ENCODE assay signal across 7 mouse cellular contexts in genomic region chr13:55634639-55635127, GRCm38 (mm10). TPM values are rescaled to one million over a fixed set of nuclear protein-coding genes. Genes with fewer than 3 reads are reported as not detected.
DNase-seq lines count a peak whose midpoint lies in the region; ATAC-seq and TF ChIP-seq lines count a peak whose summit lies in the region.

Ddx46 (plus strand) TSS chr13:55635027.

- no peaks in the 10 kb centered on the region for H3K27me3 ChIP-seq in embryonic facial prominence, embryonic 12.5 days
- no peaks in the 10 kb centered on the region for H3K27me3 ChIP-seq in kidney, adult 2 months (replicated peaks; ENCODE audit: control insufficient read depth, insufficient read depth, low read length)
- H3K27me3 ChIP-seq in limb, embryonic 13.5 days, result no peaks in the 10 kb centered on the region
- no peaks in the 10 kb centered on the region for H3K27me3 ChIP-seq in midbrain, embryonic 16.5 days (ENCODE audit: control insufficient read depth, insufficient read depth, low read depth, low read length)

- 0 out of 2 replicates have a peak within 1 kb of the TSS, but pooled peaks have one; percentile 36 for H3K27ac ChIP-seq in embryonic facial prominence, embryonic 12.5 days
- peak within 1 kb of the TSS; percentile 47 for H3K27ac ChIP-seq in kidney, adult 2 months (ENCODE audit: insufficient read depth, low read depth, low read length)
- peak within 1 kb of the TSS; percentile 10; the same call in 1 of the 2 replicates for H3K27ac ChIP-seq in limb, embryonic 13.5 days
- peak within 1 kb of the TSS; percentile 77 for H3K27ac ChIP-seq in midbrain, embryonic 16.5 days (ENCODE audit: low read length)

- TF ChIP-seq POLR2A in kidney, adult 2 months (IDR thresholded peaks at IDR 0.05; ENCODE audit: low read depth, low read length), result peak; percentile 91

- H3K9ac ChIP-seq in embryonic facial prominence, embryonic 12.5 days, result peak within 1 kb of the TSS; percentile 92
- H3K9ac ChIP-seq in limb, embryonic 13.5 days, result peak within 1 kb of the TSS; percentile 94
- peak within 1 kb of the TSS; percentile 92 for H3K9ac ChIP-seq in midbrain, embryonic 16.5 days (ENCODE audit: low read depth, low read length)

- H3K9me3 ChIP-seq in embryonic facial prominence, embryonic 12.5 days, result no peaks in the 10 kb centered on the region
- H3K9me3 ChIP-seq in limb, embryonic 13.5 days, result no peaks in the 10 kb centered on the region
- H3K9me3 ChIP-seq in midbrain, embryonic 16.5 days (replicated peaks; ENCODE audit: control insufficient read depth, low read length, poor library complexity, severe bottlenecking), result no peaks in the 10 kb centered on the region

- WGBS in embryonic facial prominence, embryonic 12.5 days, result 6% methylated on average over 30 of the region's 30 CpGs
- WGBS in kidney, adult 2 months, result 4% methylated on average over 30 of the region's 30 CpGs
- 6% methylated on average over 30 of the region's 30 CpGs for WGBS in limb, embryonic 13.5 days
- WGBS in midbrain, embryonic 16.5 days, result 6% methylated on average over 30 of the region's 30 CpGs

- H3K4me3 ChIP-seq in embryonic facial prominence, embryonic 12.5 days, result peak within 1 kb of the TSS; percentile 100
- H3K4me3 ChIP-seq in kidney, adult 2 months (ENCODE audit: insufficient read depth, low read depth, low read length), result peak within 1 kb of the TSS; percentile 94
- peak within 1 kb of the TSS; percentile 99 for H3K4me3 ChIP-seq in limb, embryonic 13.5 days
- H3K4me3 ChIP-seq in midbrain, embryonic 16.5 days (ENCODE audit: low read depth, low read length), result peak within 1 kb of the TSS; percentile 99

- H3K4me1 ChIP-seq in embryonic facial prominence, embryonic 12.5 days, result peaks cover 9% of the 10 kb centered on the region
- H3K4me1 ChIP-seq in kidney, adult 2 months (ENCODE audit: control insufficient read depth, insufficient read depth, low read length), result no peaks in the 10 kb centered on the region
- H3K4me1 ChIP-seq in limb, embryonic 13.5 days, result peaks cover 17% of the 10 kb centered on the region
- H3K4me1 ChIP-seq in midbrain, embryonic 16.5 days (ENCODE audit: control insufficient read depth, insufficient read depth, low read length), result peaks cover 15% of the 10 kb centered on the region

- ATAC-seq in embryonic facial prominence, embryonic 12.5 days (ENCODE audit: insufficient number of reproducible peaks, insufficient read depth, low FRiP score, low TSS enrichment), result peak; percentile 82
- ATAC-seq in limb, embryonic 13.5 days (ENCODE audit: low FRiP score, low read depth), result peak; percentile 90
- peak; percentile 93 for ATAC-seq in midbrain, embryonic 16.5 days

- peak; percentile 90 for DNase-seq in adrenal gland, postnatal 25 days
- peak; percentile 98 for DNase-seq in heart, adult 11 months
- DNase-seq in kidney, adult 2 months, result peak; percentile 91
- peak; percentile 91 to 95 for DNase-seq in spleen, postnatal 10 days (ENCODE audit: low spot score in 2 of 2)

- H3K4me2 ChIP-seq in embryonic facial prominence, embryonic 12.5 days (replicated peaks), result peak within 1 kb of the TSS; percentile 78
- H3K4me2 ChIP-seq in limb, embryonic 13.5 days (replicated peaks), result peak within 1 kb of the TSS; percentile 89
- H3K4me2 ChIP-seq in midbrain, embryonic 16.5 days (ENCODE audit: low read length), result peak within 1 kb of the TSS; percentile 90

- peaks cover 50% of the 10 kb centered on the region for H3K36me3 ChIP-seq in embryonic facial prominence, embryonic 12.5 days
- no peaks in the 10 kb centered on the region; the same call in 1 of the 2 replicates for H3K36me3 ChIP-seq in kidney, adult 2 months (ENCODE audit: control insufficient read depth, insufficient read depth, low read length)
- peaks cover 55% of the 10 kb centered on the region for H3K36me3 ChIP-seq in limb, embryonic 13.5 days
- peaks cover 21% of the 10 kb centered on the region for H3K36me3 ChIP-seq in midbrain, embryonic 16.5 days (ENCODE audit: control insufficient read depth, insufficient read depth, low read length)

- TF ChIP-seq CTCF in kidney, adult 2 months (conservative IDR thresholded peaks at IDR 0.05; ENCODE audit: insufficient read depth, insufficient read length, low read depth, low read length), result peak; percentile 82

RNA-seq across cellular contexts. Expression of gene Ddx46, which starts in this region (rescaled TPM):
- 39.2 and 48.2 TPM in 2 replicates for total RNA-seq in adrenal gland, postnatal 25 days (2021)
- 42.4 and 45.6 TPM in 2 replicates for polyA plus RNA-seq in embryonic facial prominence, embryonic 12.5 days (2016; fragmentation: Nextera tagmentation; extraction: Ambion mirVana)
- polyA plus RNA-seq in kidney, adult 2 months (2012; rRNA removed), result 12.3 and 13.0 TPM in 2 replicates
- polyA plus RNA-seq in limb, embryonic 13.5 days (2015; fragmentation: Nextera tagmentation; extraction: Ambion mirVana), result 38.8 and 39.9 TPM in 2 replicates
- 25.7 and 28.3 TPM in 2 replicates for polyA plus RNA-seq in midbrain, embryonic 16.5 days (2015; fragmentation: Nextera tagmentation; extraction: Ambion mirVana)

Comparison
In these comparisons a context has a peak if more than half of its experiments do, and no peak if none do; other contexts are left out.
1. Peak in every context shown above with its lines: DNase-seq, ATAC-seq, H3K4me3 ChIP-seq and H3K27ac ChIP-seq.
2. H3K27ac ChIP-seq: peak in every context shown above with its lines; median percentile 77 in midbrain, embryonic 16.5 days; 47 in kidney, adult 2 months; 36 in embryonic facial prominence, embryonic 12.5 days; 10 in limb, embryonic 13.5 days.